Mouse (Mus musculus) brain, embryonic 14.5 days (tissue): ENCODE measurements around the gene Cep350. TPM values are rescaled to one million over a fixed set of nuclear protein-coding genes. Genes with fewer than 3 reads are reported as not detected.

ENCODE experiments used
- DNase-seq: peaks from one replicate; pipeline ENCODE4 v3.0.0-alpha.2; 2011; ENCODE audit warnings: low read depth
- CTCF ChIP-seq: fragments of 200-500 bp; IDR thresholded peaks from 2 replicates; pipeline ENCODE4 v1.5.1; 2012; ENCODE audit warnings: inconsistent platforms, mild to moderate bottlenecking, moderate library complexity, borderline replicate concordance; ENCODE audit not compliant: insufficient read depth, insufficient read length; ENCODE audit errors: extremely low read depth
- POLR2A ChIP-seq: fragments of 200-500 bp; IDR thresholded peaks from 2 replicates; pipeline ENCODE4 v1.6.1; 2012; ENCODE audit warnings: mild to moderate bottlenecking, inconsistent platforms, borderline replicate concordance; ENCODE audit not compliant: poor library complexity, insufficient read depth, insufficient read length, severe bottlenecking; ENCODE audit errors: extremely low read depth
- polyA plus RNA-seq: library from polyadenylated mRNA; depleted of rRNA; stranded (reverse); fragments of >200 nt; gene quantifications from 2 replicates; pipeline ENCODE4 v1.2.3, GENCODE M21; 2012; rRNA removed

Gene Cep350
- 10.9 and 14.0 TPM in 2 replicates for polyA plus RNA-seq

- TF ChIP-seq CTCF (no peak), POLR2A (peak; percentile 62)
- peak; percentile 99 for DNase-seq
Measured at GRCm38 (mm10) chr1:155973068-155973718, at the start of gene Cep350. TSS of gene Cep350 (minus strand) at chr1:155973255.

GRCm38 (mm10) chr1:156020402-156020801, 47.3 kb upstream of the Cep350 start:
- no peak for DNase-seq
- no peak for TF ChIP-seq POLR2A
- TF ChIP-seq CTCF: no peak

- DNase-seq: no peak
- TF ChIP-seq POLR2A (no peak), CTCF (no peak)
Measured at GRCm38 (mm10) chr1:156019800-156020199, 46.7 kb upstream of the Cep350 start.

GRCm38 (mm10) chr1:156009003-156009402, 35.9 kb upstream of the Cep350 start:
- DNase-seq: no peak
- TF ChIP-seq CTCF (no peak), POLR2A (no peak)

GRCm38 (mm10) chr1:156005906-156006305, 32.9 kb upstream of the Cep350 start:
- TF ChIP-seq POLR2A: no peak
- TF ChIP-seq CTCF: no peak
- DNase-seq: no peak

- peak; percentile 2 for DNase-seq
- TF ChIP-seq CTCF (no peak), POLR2A (no peak)
Measured at GRCm38 (mm10) chr1:156003201-156003935, 30.3 kb upstream of the Cep350 start.

- no peak for DNase-seq
- no peak for TF ChIP-seq CTCF
- no peak for TF ChIP-seq POLR2A
Measured at GRCm38 (mm10) chr1:156002366-156002765, 29.3 kb upstream of the Cep350 start.

- TF ChIP-seq POLR2A: no peak
Measured at GRCm38 (mm10) chr1:155995612-155996011, 22.6 kb upstream of the Cep350 start.

GRCm38 (mm10) chr1:155994524-155994923, 21.5 kb upstream of the Cep350 start:
- TF ChIP-seq POLR2A (no peak), CTCF (no peak)
- no peak for DNase-seq

More at GRCm38 (mm10) chr1:155995612-155996011, 22.6 kb upstream of the Cep350 start:
- no peak for DNase-seq

- no peak for DNase-seq
- TF ChIP-seq CTCF: no peak
- no peak for TF ChIP-seq POLR2A
Measured at GRCm38 (mm10) chr1:155990391-155990790, 17.3 kb upstream of the Cep350 start.

- TF ChIP-seq POLR2A (no peak), CTCF (no peak)
- DNase-seq: peak; percentile 72
Measured at GRCm38 (mm10) chr1:155989387-155989786, 16.3 kb upstream of the Cep350 start.

GRCm38 (mm10) chr1:155987625-155988024, 14.6 kb upstream of the Cep350 start:
- TF ChIP-seq POLR2A (no peak), CTCF (no peak)
- no peak for DNase-seq
